Mouse (Mus musculus): ENCODE measurements around the gene Nup35. TPM values are rescaled to one million over a fixed set of nuclear protein-coding genes. Genes with fewer than 3 reads are reported as not detected.

Gene Nup35
- 10 to 100 TPM; 16.5 to 18.8 TPM for total RNA-seq (2021)
- long read RNA-seq, experiment 1, transcript Nup35-201 (9 exons, 1,559 nt): major isoform, 7 of 14 reads
- long read RNA-seq, experiment 1, partial matches to known transcripts: 2 of 14 reads
- long read RNA-seq, experiment 1, other reads (novel, unspliced or antisense): 5 of 14 reads
- long read RNA-seq, experiment 2, transcript Nup35-201 (9 exons, 1,559 nt): major isoform, 10 of 14 reads
- long read RNA-seq, experiment 2, partial matches to known transcripts: 2 of 14 reads
- long read RNA-seq, experiment 2, other reads (novel, unspliced or antisense): 2 of 14 reads

GRCm38 (mm10) chr2:80616854-80617737 lies at the start of gene Nup35, which contains the start of gene Dusp19:
Gene Nup35 (plus strand): TSS chr2:80617236.
Gene Dusp19 (plus strand): TSS chr2:80617045.
- no peak for TF ChIP-seq CTCF (conservative IDR thresholded peaks at IDR 0.05)
- DNase-seq (ENCODE audit: low spot score in 2 of 2): peak; percentile 94 to 95
- H3K27ac ChIP-seq: peak within 1 kb of the TSS; percentile 94
- H3K4me3 ChIP-seq: peak within 1 kb of the TSS; percentile 65

GRCm38 (mm10) chr2:80567411-80567810 lies 49.6 kb upstream of the Nup35 start:
- Histone ChIP-seq H3K27ac (no peak overlapping the region), H3K4me3 (no peak overlapping the region)
- TF ChIP-seq CTCF (conservative IDR thresholded peaks at IDR 0.05): no peak
- no peak for DNase-seq (ENCODE audit: low spot score in 2 of 2)

GRCm38 (mm10) chr2:80570656-80571055 lies 46.4 kb upstream of the Nup35 start:
- Histone ChIP-seq H3K27ac (0 out of 2 replicates have a peak overlapping the region, but pooled peaks have one; percentile 11), H3K4me3 (no peak overlapping the region)
- DNase-seq (ENCODE audit: low spot score in 2 of 2): no peak
- TF ChIP-seq CTCF (conservative IDR thresholded peaks at IDR 0.05): no peak

- Histone ChIP-seq H3K4me3 (no peak overlapping the region), H3K27ac (no peak overlapping the region)
- no peak for DNase-seq (ENCODE audit: low spot score in 2 of 2)
- no peak for TF ChIP-seq CTCF (conservative IDR thresholded peaks at IDR 0.05)
These were observed 39.8 kb upstream of the Nup35 start for GRCm38 (mm10) chr2:80577286-80577685.

GRCm38 (mm10) chr2:80579253-80579891 lies 37.7 kb upstream of the Nup35 start:
- Histone ChIP-seq H3K4me3 (peak overlapping the region; percentile 82), H3K27ac (peak overlapping the region; percentile 97)
- TF ChIP-seq CTCF (conservative IDR thresholded peaks at IDR 0.05): no peak
- DNase-seq (ENCODE audit: low spot score in 2 of 2): no peak

- Histone ChIP-seq H3K4me3 (peak overlapping the region; percentile 82), H3K27ac (peak overlapping the region; percentile 97)
- DNase-seq (ENCODE audit: low spot score in 2 of 2): peak in 1 of 2 experiments; percentile 42
- TF ChIP-seq CTCF (conservative IDR thresholded peaks at IDR 0.05): no peak
These were observed 36.6 kb upstream of the Nup35 start for GRCm38 (mm10) chr2:80580311-80580961.

GRCm38 (mm10) chr2:80581043-80581711 lies 35.9 kb upstream of the Nup35 start, which contains the start of gene Nckap1:
Gene Nckap1 (minus strand): TSS chr2:80581380.
- Histone ChIP-seq H3K27ac (peak within 1 kb of the TSS; percentile 97), H3K4me3 (peak within 1 kb of the TSS; percentile 82)
- TF ChIP-seq CTCF (conservative IDR thresholded peaks at IDR 0.05): peak; percentile 86
- peak; percentile 83 to 89 for DNase-seq (ENCODE audit: low spot score in 2 of 2)

GRCm38 (mm10) chr2:80582356-80582755 lies 34.7 kb upstream of the Nup35 start:
- DNase-seq (ENCODE audit: low spot score in 2 of 2): no peak
- TF ChIP-seq CTCF (conservative IDR thresholded peaks at IDR 0.05): no peak
- H3K4me3 ChIP-seq: no peak overlapping the region
- H3K27ac ChIP-seq: peak overlapping the region; percentile 97; the same call in 1 of the 2 replicates

- Histone ChIP-seq H3K4me3 (no peak overlapping the region), H3K27ac (peak overlapping the region; percentile 93)
- no peak for TF ChIP-seq CTCF (conservative IDR thresholded peaks at IDR 0.05)
- peak; percentile 61 to 71 for DNase-seq (ENCODE audit: low spot score in 2 of 2)
These were observed 22.7 kb upstream of the Nup35 start for GRCm38 (mm10) chr2:80594215-80594918.

- H3K27ac ChIP-seq: peak overlapping the region; percentile 91
- H3K4me3 ChIP-seq: no peak overlapping the region
- TF ChIP-seq CTCF (conservative IDR thresholded peaks at IDR 0.05): no peak; the same call in 1 of the 2 replicates
- DNase-seq (ENCODE audit: low spot score in 2 of 2): peak in 1 of 2 experiments; percentile 48
These were observed 20.1 kb upstream of the Nup35 start for GRCm38 (mm10) chr2:80596960-80597359.

GRCm38 (mm10) chr2:80599850-80600249 lies 17.2 kb upstream of the Nup35 start:
- DNase-seq (ENCODE audit: low spot score in 2 of 2): peak in 1 of 2 experiments; percentile 50
- Histone ChIP-seq H3K27ac (peak overlapping the region; percentile 91), H3K4me3 (no peak overlapping the region)
- no peak for TF ChIP-seq CTCF (conservative IDR thresholded peaks at IDR 0.05)
